Mouse (Mus musculus): ENCODE results near the gene Psmd13. TPM values are rescaled to one million over a fixed set of nuclear protein-coding genes. Genes with fewer than 3 reads are reported as not detected.

The Psmd13 gene
- polyA plus RNA-seq, 1 experiment from 2014 or later: 279 TPM

GRCm38 (mm10) chr7:140897863-140898262, 16.1 kb downstream of the Psmd13 start:
- no peak for ATAC-seq (replicated peaks)

GRCm38 (mm10) chr7:140899121-140899520, 17.4 kb downstream of the Psmd13 start:
- peaks cover 33% of the 10 kb centered on the region for H3K36me3 ChIP-seq (replicated peaks)
- H3K9me3 ChIP-seq: no peaks in the 10 kb centered on the region
- ATAC-seq (replicated peaks): no peak
- H3K9ac ChIP-seq: no peak overlapping the region
- H3K27ac ChIP-seq: no peak overlapping the region
- H3K4me2 ChIP-seq: no peak overlapping the region
- no peaks in the 10 kb centered on the region for H3K4me1 ChIP-seq
- H3K4me3 ChIP-seq: no peak overlapping the region
- 82% methylated on average over 3 of the region's 3 CpGs for WGBS
- no peaks in the 10 kb centered on the region for H3K27me3 ChIP-seq (replicated peaks)

More at GRCm38 (mm10) chr7:140897863-140898262, 16.1 kb downstream of the Psmd13 start:
- peaks cover 38% of the 10 kb centered on the region for H3K36me3 ChIP-seq (replicated peaks)
- H3K9ac ChIP-seq: no peak overlapping the region
- H3K4me1 ChIP-seq: no peaks in the 10 kb centered on the region
- no peak overlapping the region for H3K4me3 ChIP-seq
- no peaks in the 10 kb centered on the region for H3K27me3 ChIP-seq (replicated peaks)
- H3K27ac ChIP-seq: no peak overlapping the region
- 94% methylated on average over 7 of the region's 7 CpGs for WGBS
- no peaks in the 10 kb centered on the region for H3K9me3 ChIP-seq
- H3K4me2 ChIP-seq: no peak overlapping the region

GRCm38 (mm10) chr7:140900220-140900619, 18.5 kb downstream of the Psmd13 start, which contains the start of gene Cox8b:
Cox8b (minus strand) TSS chr7:140900446.
- Histone ChIP-seq H3K4me1 (no peaks in the 10 kb centered on the region), H3K36me3 (replicated peaks) (peaks cover 26% of the 10 kb centered on the region), H3K27ac (no peak within 1 kb of the TSS), H3K9ac (no peak within 1 kb of the TSS), H3K4me2 (no peak within 1 kb of the TSS), H3K4me3 (no peak within 1 kb of the TSS), H3K9me3 (no peaks in the 10 kb centered on the region), H3K27me3 (replicated peaks) (no peaks in the 10 kb centered on the region)
- WGBS: 84% methylated on average over 10 of the region's 10 CpGs
- no peak for ATAC-seq (replicated peaks)

GRCm38 (mm10) chr7:140902036-140902875, 20.5 kb downstream of the Psmd13 start:
- no peaks in the 10 kb centered on the region for H3K27me3 ChIP-seq (replicated peaks)
- ATAC-seq (replicated peaks): no peak
- no peaks in the 10 kb centered on the region for H3K9me3 ChIP-seq
- H3K9ac ChIP-seq: no peak overlapping the region
- no peak overlapping the region for H3K4me2 ChIP-seq
- H3K36me3 ChIP-seq (replicated peaks): peaks cover 14% of the 10 kb centered on the region
- WGBS: 77% methylated on average over 15 of the region's 15 CpGs
- no peaks in the 10 kb centered on the region for H3K4me1 ChIP-seq
- H3K27ac ChIP-seq: no peak overlapping the region
- no peak overlapping the region for H3K4me3 ChIP-seq

GRCm38 (mm10) chr7:140903212-140903611, 21.4 kb downstream of the Psmd13 start:
- H3K9me3 ChIP-seq: no peaks in the 10 kb centered on the region
- H3K4me3 ChIP-seq: no peak overlapping the region
- no peaks in the 10 kb centered on the region for H3K4me1 ChIP-seq
- WGBS: 24% methylated on average over 13 of the region's 13 CpGs
- no peak overlapping the region for H3K4me2 ChIP-seq
- H3K27me3 ChIP-seq (replicated peaks): no peaks in the 10 kb centered on the region
- ATAC-seq (replicated peaks): peak; percentile 50; the same call in 1 of the 2 replicates
- no peak overlapping the region for H3K27ac ChIP-seq
- H3K36me3 ChIP-seq (replicated peaks): peaks cover 9% of the 10 kb centered on the region; the same call in 1 of the 2 replicates
- no peak overlapping the region for H3K9ac ChIP-seq

- Histone ChIP-seq H3K27ac (no peak overlapping the region), H3K9me3 (no peaks in the 10 kb centered on the region), H3K27me3 (replicated peaks) (no peaks in the 10 kb centered on the region), H3K36me3 (replicated peaks) (no peaks in the 10 kb centered on the region), H3K4me1 (peaks cover 4% of the 10 kb centered on the region), H3K4me2 (no peak overlapping the region), H3K4me3 (no peak overlapping the region), H3K9ac (no peak overlapping the region)
- 84% methylated on average over 2 of the region's 2 CpGs for WGBS
- ATAC-seq (replicated peaks): no peak
These were observed 23.9 kb downstream of the Psmd13 start for GRCm38 (mm10) chr7:140905642-140906081.

GRCm38 (mm10) chr7:140907131-140907530, 25.4 kb downstream of the Psmd13 start:
- no peak overlapping the region for H3K4me2 ChIP-seq
- no peak overlapping the region for H3K4me3 ChIP-seq
- H3K9ac ChIP-seq: no peak overlapping the region; the same call in 1 of the 2 replicates
- no peaks in the 10 kb centered on the region for H3K9me3 ChIP-seq
- no peak for ATAC-seq (replicated peaks)
- H3K27me3 ChIP-seq (replicated peaks): no peaks in the 10 kb centered on the region
- no peak overlapping the region for H3K27ac ChIP-seq
- WGBS: 88% methylated on average over 13 of the region's 13 CpGs
- peaks cover 4% of the 10 kb centered on the region for H3K4me1 ChIP-seq
- no peaks in the 10 kb centered on the region for H3K36me3 ChIP-seq (replicated peaks)

- 84% methylated on average over 7 of the region's 7 CpGs for WGBS
- Histone ChIP-seq H3K9me3 (no peaks in the 10 kb centered on the region), H3K4me3 (no peak overlapping the region), H3K27me3 (replicated peaks) (no peaks in the 10 kb centered on the region), H3K4me1 (peaks cover 4% of the 10 kb centered on the region), H3K4me2 (no peak overlapping the region), H3K27ac (no peak overlapping the region), H3K9ac (no peak overlapping the region), H3K36me3 (replicated peaks) (no peaks in the 10 kb centered on the region)
- no peak for ATAC-seq (replicated peaks)
These were observed 25.9 kb downstream of the Psmd13 start for GRCm38 (mm10) chr7:140907697-140908096.

GRCm38 (mm10) chr7:140908181-140908580, 26.4 kb downstream of the Psmd13 start:
- Histone ChIP-seq H3K4me3 (no peak overlapping the region), H3K27me3 (replicated peaks) (no peaks in the 10 kb centered on the region), H3K4me2 (no peak overlapping the region), H3K4me1 (peaks cover 4% of the 10 kb centered on the region), H3K36me3 (replicated peaks) (no peaks in the 10 kb centered on the region), H3K9ac (no peak overlapping the region), H3K27ac (no peak overlapping the region), H3K9me3 (no peaks in the 10 kb centered on the region)
- WGBS: 53% methylated on average over 7 of the region's 7 CpGs
- ATAC-seq (replicated peaks): no peak

GRCm38 (mm10) chr7:140908634-140909107, 26.9 kb downstream of the Psmd13 start:
- Histone ChIP-seq H3K4me2 (peak overlapping the region; percentile 75), H3K4me1 (peaks cover 4% of the 10 kb centered on the region), H3K36me3 (replicated peaks) (no peaks in the 10 kb centered on the region), H3K27me3 (replicated peaks) (no peaks in the 10 kb centered on the region), H3K27ac (no peak overlapping the region), H3K9me3 (no peaks in the 10 kb centered on the region), H3K4me3 (peak overlapping the region; percentile 36), H3K9ac (no peak overlapping the region; the same call in 1 of the 2 replicates)
- ATAC-seq (replicated peaks): peak; percentile 79
- WGBS: 2% methylated on average over 19 of the region's 19 CpGs

GRCm38 (mm10) chr7:140912293-140912692, 30.5 kb downstream of the Psmd13 start:
- 67% methylated on average over 3 of the region's 3 CpGs for WGBS
- Histone ChIP-seq H3K4me1 (peaks cover 4% of the 10 kb centered on the region), H3K4me3 (no peak overlapping the region), H3K9me3 (no peaks in the 10 kb centered on the region), H3K27ac (no peak overlapping the region), H3K36me3 (replicated peaks) (no peaks in the 10 kb centered on the region), H3K9ac (no peak overlapping the region), H3K27me3 (replicated peaks) (no peaks in the 10 kb centered on the region), H3K4me2 (no peak overlapping the region)
- ATAC-seq (replicated peaks): no peak

GRCm38 (mm10) chr7:140912846-140913482, 31.2 kb downstream of the Psmd13 start:
- H3K4me3 ChIP-seq: no peak overlapping the region

More at GRCm38 (mm10) chr7:140912846-140913482, 31.2 kb downstream of the Psmd13 start:
- Histone ChIP-seq H3K27ac (no peak overlapping the region), H3K4me1 (peaks cover 4% of the 10 kb centered on the region), H3K36me3 (replicated peaks) (no peaks in the 10 kb centered on the region), H3K9ac (no peak overlapping the region), H3K4me2 (no peak overlapping the region), H3K27me3 (replicated peaks) (no peaks in the 10 kb centered on the region), H3K9me3 (no peaks in the 10 kb centered on the region)
- ATAC-seq (replicated peaks): no peak
- WGBS: 83% methylated on average over 5 of the region's 5 CpGs
